Mouse (Mus musculus) heart, postnatal 0 days (tissue): ENCODE data around the gene Cdc42bpb. TPM values are rescaled to one million over a fixed set of nuclear protein-coding genes. Genes with fewer than 3 reads are reported as not detected.

Experiments
- ATAC-seq: fragments of 200-750 bp; cut with Nextera tagmentation; 2 replicates; pipeline ENCODE4 v1.8.0; 2017; ENCODE audit warnings: low read depth, moderate number of reproducible peaks, moderate library complexity; ENCODE audit not compliant: insufficient read depth
- DNase-seq: peaks from one replicate; pipeline ENCODE4 v3.0.0-alpha.2; 2016; ENCODE audit warnings: low spot score
- H3K27ac ChIP-seq: fragments of 300-500 bp; sonication (generic); 2 replicates; pipeline ENCODE4 v1.5.1; 2014; ENCODE audit warnings: low read depth, mild to moderate bottlenecking
- H3K27me3 ChIP-seq: fragments of 300-500 bp; sonication (generic); 2 replicates; pipeline ENCODE4 v1.6.1; 2014; ENCODE audit warnings: low read length, mixed read lengths; ENCODE audit not compliant: control insufficient read depth, insufficient read depth
- H3K36me3 ChIP-seq: fragments of 300-500 bp; sonication (generic); replicated peaks from 2 replicates; pipeline ENCODE4 v1.6.1; 2014; ENCODE audit warnings: low read length, mixed read lengths; ENCODE audit not compliant: control insufficient read depth, insufficient read depth
- H3K4me1 ChIP-seq: fragments of 300-500 bp; sonication (generic); 2 replicates; pipeline ENCODE4 v1.6.1; 2014; ENCODE audit warnings: antibody characterized with exemption; ENCODE audit not compliant: control insufficient read depth, insufficient read depth
- H3K4me2 ChIP-seq: fragments of 300-500 bp; sonication (generic); 2 replicates; pipeline ENCODE4 v1.6.1; 2014; ENCODE audit warnings: low read depth, mild to moderate bottlenecking, low read length, moderate library complexity
- H3K4me3 ChIP-seq: fragments of 300-500 bp; sonication (generic); 2 replicates; pipeline ENCODE4 v1.5.1; 2014; ENCODE audit warnings: low read depth, low read length
- H3K9ac ChIP-seq: fragments of 300-500 bp; sonication (generic); replicated peaks from 2 replicates; pipeline ENCODE4 v1.6.1; 2014; ENCODE audit warnings: low read depth, low read length, mixed read lengths
- H3K9me3 ChIP-seq: fragments of 300-500 bp; sonication (generic); replicated peaks from 2 replicates; pipeline ENCODE4 v1.6.1; 2016; ENCODE audit warnings: low read length; ENCODE audit not compliant: control insufficient read depth
- CTCF ChIP-seq: IDR thresholded peaks from 2 replicates; pipeline ENCODE4 v1.5.1; 2016; ENCODE audit warnings: antibody characterized with exemption, control low read depth, low read depth
- EP300 ChIP-seq: IDR thresholded peaks from 2 replicates; pipeline ENCODE4 v1.6.1; 2016; ENCODE audit warnings: antibody characterized with exemption, low read depth
- WGBS: fragments of 180-500 bp; shearing (Covaris S2); extraction: QIAGEN DNeasy Blood & Tissue Kit; methylation state at CpG from one replicate; pipeline ENCODE4 v1.1.7; 2014; 5-methylcytosine and 5-hydroxymethylcytosine counted together
- polyA plus RNA-seq: library from polyadenylated mRNA; unstranded; fragments of >200 nt; fragmentation: Nextera tagmentation; extraction: Ambion mirVana; gene quantifications from 2 replicates; pipeline ENCODE4 v1.2.1, GENCODE M21; 2015
- total RNA-seq: library from RNA; depleted of rRNA; stranded (reverse); fragments of >200 nt; gene quantifications from 2 replicates; pipeline ENCODE4 v1.2.3, GENCODE M21; 2014; ENCODE audit warnings: low replicate concordance; rRNA removed

The Cdc42bpb gene
- total RNA-seq (119 and 147 TPM in 2 replicates), polyA plus RNA-seq (13.9 and 18.2 TPM in 2 replicates)

- peak within 1 kb of the TSS; percentile 97 for H3K4me2 ChIP-seq
- DNase-seq: peak; percentile 92
- WGBS: under 1% methylated on average over 81 of the region's 94 CpGs
- H3K36me3 ChIP-seq: no peaks in the 10 kb centered on the region
- H3K4me3 ChIP-seq: peak within 1 kb of the TSS; percentile 80
- no peaks in the 10 kb centered on the region for H3K9me3 ChIP-seq
- ATAC-seq: peak; percentile 92
- peaks cover 22% of the 10 kb centered on the region for H3K4me1 ChIP-seq
- peak within 1 kb of the TSS; percentile 96 for H3K27ac ChIP-seq
- TF ChIP-seq CTCF (no peak), EP300 (no peak)
- peak within 1 kb of the TSS; percentile 90 for H3K9ac ChIP-seq
- no peaks in the 10 kb centered on the region for H3K27me3 ChIP-seq
Observed at GRCm38 (mm10) chr12:111377376-111377973, at the start of gene Cdc42bpb. Gene Cdc42bpb (minus strand): TSS chr12:111377718.

DNA sequence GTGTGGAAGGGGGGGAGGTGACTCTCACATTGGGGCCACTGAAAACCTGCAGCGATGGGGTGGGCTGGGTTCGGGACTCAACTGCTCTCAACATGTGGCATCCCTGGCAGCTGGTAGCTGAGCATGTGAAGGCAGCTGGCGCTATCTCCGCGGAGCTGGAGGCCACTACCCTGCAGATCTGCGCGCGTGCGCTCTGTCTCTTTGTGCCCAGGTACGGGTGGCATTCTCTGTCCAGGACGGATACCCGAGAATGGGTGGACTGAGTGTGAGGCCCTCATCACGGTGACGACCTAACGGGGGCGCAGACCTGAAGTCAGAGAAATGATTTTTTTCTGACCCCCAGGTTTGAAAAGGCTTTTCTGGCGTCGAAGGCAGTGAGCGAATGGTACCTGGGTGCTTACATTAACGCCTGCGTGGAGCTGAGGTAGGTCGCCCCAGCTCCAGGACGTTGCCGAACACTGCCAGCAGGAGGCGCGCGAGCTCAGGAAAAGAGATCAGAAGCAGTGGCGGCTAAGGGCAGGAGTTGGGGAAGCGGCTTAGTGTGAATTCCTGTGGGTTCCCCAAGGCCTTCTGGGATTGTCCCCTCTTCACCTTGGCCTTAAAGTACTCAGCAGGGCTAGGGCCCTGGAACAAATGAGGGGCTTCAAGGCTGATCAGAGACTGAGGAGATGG lies 48.4 kb upstream of the Cdc42bpb start:
- no peak overlapping the region for H3K4me2 ChIP-seq
- ATAC-seq (peak; percentile 68), DNase-seq (peak; percentile 86)
- no peak overlapping the region for H3K4me3 ChIP-seq
- WGBS: 17% methylated on average over 29 of the region's 29 CpGs
- TF ChIP-seq CTCF: peak; percentile 95
- TF ChIP-seq EP300: no peak
- no peaks in the 10 kb centered on the region for H3K9me3 ChIP-seq
- no peak overlapping the region for H3K9ac ChIP-seq
- peaks cover 62% of the 10 kb centered on the region for H3K27me3 ChIP-seq
- H3K36me3 ChIP-seq: no peaks in the 10 kb centered on the region
- H3K27ac ChIP-seq: no peak overlapping the region
- peaks cover 35% of the 10 kb centered on the region for H3K4me1 ChIP-seq

DNA sequence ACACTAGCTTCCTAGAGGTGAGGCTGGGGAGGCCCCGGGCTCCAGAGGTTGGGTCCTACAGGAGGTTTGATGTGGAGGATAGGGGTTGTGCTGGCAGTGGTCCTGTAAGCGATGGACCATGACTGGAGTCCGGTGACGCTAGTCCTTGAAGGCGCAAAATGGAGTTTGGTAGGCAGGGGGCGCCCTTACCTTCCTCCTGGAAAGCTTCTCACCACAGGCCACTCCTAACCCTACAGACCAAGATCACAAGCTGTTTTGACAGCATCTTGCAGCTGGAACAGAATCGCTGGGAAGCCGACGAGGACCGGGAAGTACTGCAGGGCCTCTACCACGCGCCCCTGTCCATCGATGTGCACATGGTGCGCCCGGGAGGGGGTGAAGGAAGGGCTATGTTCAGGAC lies 47.7 kb upstream of the Cdc42bpb start:
- ATAC-seq (0 out of 2 replicates have a peak, but pooled peaks have one; percentile 22), DNase-seq (peak; percentile 69)
- peaks cover 60% of the 10 kb centered on the region for H3K27me3 ChIP-seq
- no peak overlapping the region for H3K27ac ChIP-seq
- H3K4me2 ChIP-seq: no peak overlapping the region
- no peak overlapping the region for H3K9ac ChIP-seq
- 3% methylated on average over 15 of the region's 15 CpGs for WGBS
- H3K4me1 ChIP-seq: peaks cover 31% of the 10 kb centered on the region
- H3K4me3 ChIP-seq: no peak overlapping the region
- H3K9me3 ChIP-seq: no peaks in the 10 kb centered on the region
- no peak for TF ChIP-seq EP300
- peak; percentile 81 for TF ChIP-seq CTCF
- no peaks in the 10 kb centered on the region for H3K36me3 ChIP-seq

- Histone ChIP-seq H3K27ac (no peak overlapping the region), H3K4me1 (peaks cover 25% of the 10 kb centered on the region), H3K9me3 (no peaks in the 10 kb centered on the region), H3K27me3 (peaks cover 57% of the 10 kb centered on the region), H3K36me3 (no peaks in the 10 kb centered on the region), H3K9ac (no peak overlapping the region), H3K4me3 (no peak overlapping the region), H3K4me2 (no peak overlapping the region)
- WGBS: 49% methylated on average over 9 of the region's 9 CpGs
- no peak for DNase-seq
- no peak for ATAC-seq
- TF ChIP-seq EP300: no peak
- TF ChIP-seq CTCF: no peak
Observed at GRCm38 (mm10) chr12:111424547-111424946, 47.0 kb upstream of the Cdc42bpb start.

GRCm38 (mm10) chr12:111423570-111424129 lies 46.1 kb upstream of the Cdc42bpb start:
- Histone ChIP-seq H3K9ac (no peak overlapping the region), H3K4me1 (peaks cover 19% of the 10 kb centered on the region), H3K4me3 (no peak overlapping the region), H3K36me3 (no peaks in the 10 kb centered on the region), H3K27ac (no peak overlapping the region), H3K27me3 (peaks cover 53% of the 10 kb centered on the region), H3K9me3 (no peaks in the 10 kb centered on the region), H3K4me2 (peak overlapping the region; percentile 32; the same call in 1 of the 2 replicates)
- no peak for TF ChIP-seq EP300
- no peak for TF ChIP-seq CTCF
- WGBS: 25% methylated on average over 43 of the region's 43 CpGs
- no peak for DNase-seq
- ATAC-seq: no peak
